Mouse (Mus musculus) liver, postnatal 0 days (tissue): Measurements from ENCODE around the gene Clptm1l.

Source experiments
- CTCF ChIP-seq: sonication (generic); IDR thresholded peaks from 2 replicates; pipeline ENCODE4 v1.5.1; 2016; ENCODE audit warnings: antibody characterized with exemption, low read depth
- EP300 ChIP-seq: IDR thresholded peaks from 2 replicates; pipeline ENCODE4 v1.6.1; 2016; ENCODE audit warnings: antibody characterized with exemption, low read depth, mild to moderate bottlenecking

DNA sequence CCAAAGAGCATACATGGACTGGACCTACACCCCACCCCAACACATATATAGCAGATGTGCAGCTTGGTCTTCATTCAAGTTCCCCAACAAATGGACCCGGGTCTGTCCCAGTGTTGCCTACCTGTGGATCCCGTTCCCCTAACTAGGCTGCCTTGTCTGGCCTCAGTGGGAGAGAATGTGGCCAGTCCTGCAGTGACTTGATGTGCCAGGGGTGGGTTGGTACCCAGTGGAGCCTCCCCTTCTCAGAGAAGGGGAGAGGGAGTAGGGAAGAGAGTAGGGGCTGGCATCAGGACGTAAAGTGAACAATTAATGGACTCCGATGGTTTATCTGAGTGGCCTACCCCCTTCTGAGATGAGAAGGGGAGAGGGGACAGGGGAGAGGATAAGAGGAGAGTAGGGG is 760 bp upstream of the Clptm1l start:
- TF ChIP-seq EP300 (no peak), CTCF (no peak)
